Mouse (Mus musculus) left cerebral cortex, adult 2 months (tissue): ENCODE measurements around the gene Srebf2. TPM values are rescaled to one million over a fixed set of nuclear protein-coding genes. Genes with fewer than 3 reads are reported as not detected.

Experiments used
- DNase-seq, 2 experiments: peaks; one replicate each; pipeline ENCODE4 v3.0.0; 2021 to 2022; ENCODE audit warnings: low spot score in 2 of 2, mixed read lengths in 1 of 2; ENCODE audit errors: extremely low spot score in 1 of 2
- H3K27ac ChIP-seq: fragments of 200-600 bp; 2 replicates; pipeline ENCODE4 v1.8.1; 2022
- H3K4me3 ChIP-seq: fragments of 200-600 bp; 2 replicates; pipeline ENCODE4 v1.8.1; 2022
- CTCF ChIP-seq: fragments of 200-600 bp; IDR thresholded peaks from 2 replicates; pipeline ENCODE4 v1.8.1; 2022; ENCODE audit warnings: antibody characterized with exemption, mild to moderate bottlenecking, moderate library complexity
- intact Hi-C: fragments of 180-260 bp; cut with DNase I; formaldehyde crosslinking; loops from one replicate; pipeline ENCODE4 v1.15.1; 2025
- total RNA-seq, 2 experiments: library from RNA; stranded (reverse); gene quantifications; 2 replicates each; pipeline ENCODE4 v1.2.3; 2021

Srebf2 gene
- total RNA-seq, 2 experiments from 2014 or later: 187 to 202 TPM

DNA sequence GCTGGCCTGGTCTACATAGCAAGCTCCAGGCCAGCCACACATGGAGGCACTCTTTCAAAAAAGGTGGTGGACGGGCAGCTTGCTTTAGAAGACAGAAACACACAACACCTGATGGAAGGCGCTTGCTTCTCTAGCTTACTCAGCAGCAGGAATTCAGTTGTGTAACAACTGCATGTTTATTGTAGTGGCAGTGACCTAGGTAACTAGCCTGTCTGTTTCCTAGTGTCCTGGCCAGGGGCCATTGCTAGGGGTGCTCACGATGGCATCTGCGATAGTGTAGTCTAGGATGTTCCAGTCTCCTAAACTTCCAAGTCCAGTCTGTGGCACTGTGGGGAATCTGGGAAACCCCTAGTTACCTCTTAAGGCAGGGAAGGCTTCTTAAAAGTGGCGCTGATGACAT, 2.8 kb upstream of the Srebf2 start:
- Histone ChIP-seq H3K27ac (no peak overlapping the region), H3K4me3 (no peak overlapping the region)
- intact Hi-C loops: no loop called here
- no peak for DNase-seq
- no peak for TF ChIP-seq CTCF

GRCm38 (mm10) chr15:82145408-82145807, 1.6 kb upstream of the Srebf2 start:
- Histone ChIP-seq H3K27ac (no peak overlapping the region), H3K4me3 (no peak overlapping the region)
- intact Hi-C loops: no loop called here
- DNase-seq: no peak
- TF ChIP-seq CTCF: no peak

DNA sequence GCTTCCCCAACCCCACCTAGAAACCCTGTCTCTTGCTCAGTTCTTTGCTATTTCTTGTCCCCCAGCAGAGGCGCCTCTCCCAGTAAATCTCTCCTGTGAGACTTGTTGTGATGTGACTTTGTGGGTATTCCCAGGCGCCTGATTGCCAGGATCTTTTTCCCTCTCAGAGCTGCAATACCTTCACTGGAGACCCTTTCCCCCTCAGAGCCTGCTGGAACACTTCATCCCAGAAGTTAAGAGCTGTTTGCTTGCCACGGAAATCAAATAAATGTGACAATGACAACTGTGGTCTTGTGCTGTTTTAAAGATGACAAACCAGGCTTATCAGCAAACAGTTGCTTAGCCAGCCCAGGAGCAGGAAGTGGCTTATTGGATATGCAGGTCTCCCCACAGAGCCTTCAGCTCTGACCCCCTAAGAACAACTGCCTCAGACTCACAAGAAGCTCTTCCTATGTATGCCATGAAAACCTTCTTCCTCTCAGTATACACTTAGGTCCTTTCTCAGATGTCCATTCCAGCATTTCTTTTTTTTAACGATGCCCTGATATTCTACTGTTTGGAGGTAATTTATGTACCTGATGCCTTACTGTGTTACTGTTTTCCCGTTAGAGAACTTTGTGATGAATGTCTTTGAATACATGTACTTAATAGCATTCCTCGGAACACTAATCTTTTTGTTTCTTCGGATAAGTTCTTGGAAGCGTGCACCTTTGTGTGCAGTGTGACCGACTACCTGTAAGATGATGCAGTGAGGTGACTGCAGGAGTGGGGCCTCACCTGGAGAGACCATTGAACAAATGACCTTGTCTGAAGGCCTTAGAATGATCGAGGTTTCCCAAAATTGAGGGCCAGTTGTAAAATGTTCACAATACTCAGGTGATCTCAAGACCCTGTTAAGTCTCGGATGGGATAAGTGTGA, 871 bp upstream of the Srebf2 start:
- intact Hi-C loops: loop anchor here (2.0 kb wide), 1 partner anchor 19 kb away; no protein-coding TSS in a partner anchor
- no peak for DNase-seq
- peak overlapping the region; percentile 89 for H3K4me3 ChIP-seq
- no peak; the same call in 1 of the 2 replicates for TF ChIP-seq CTCF
- peak overlapping the region; percentile 94 for H3K27ac ChIP-seq

- intact Hi-C loops: loop anchor here (2.0 kb wide), 1 partner anchor 17 kb away; no protein-coding TSS in a partner anchor
- H3K4me3 ChIP-seq: peak overlapping the region; percentile 89
- TF ChIP-seq CTCF: peak; percentile 29
- DNase-seq: peak; percentile 53 to 64
- peak overlapping the region; percentile 97 for H3K27ac ChIP-seq
These were observed 680 bp downstream of the Srebf2 start for GRCm38 (mm10) chr15:82147611-82148111.

- no peak for DNase-seq
- H3K27ac ChIP-seq: peak overlapping the region; percentile 97
- peak overlapping the region; percentile 89 for H3K4me3 ChIP-seq
- no peak for TF ChIP-seq CTCF
- intact Hi-C loops: no loop called here
These were observed 1.5 kb downstream of the Srebf2 start for GRCm38 (mm10) chr15:82148510-82148911.

- DNase-seq: no peak
- no peak for TF ChIP-seq CTCF
- intact Hi-C loops: no loop called here
- Histone ChIP-seq H3K27ac (no peak overlapping the region), H3K4me3 (no peak overlapping the region)
These were observed 3.1 kb downstream of the Srebf2 start for GRCm38 (mm10) chr15:82150042-82150441.

GRCm38 (mm10) chr15:82151176-82151575, 4.2 kb downstream of the Srebf2 start:
- intact Hi-C loops: no loop called here

GRCm38 (mm10) chr15:82152022-82152421, 5.0 kb downstream of the Srebf2 start:
- Histone ChIP-seq H3K27ac (no peak overlapping the region), H3K4me3 (no peak overlapping the region)
- intact Hi-C loops: no loop called here
- no peak for TF ChIP-seq CTCF
- DNase-seq: no peak

More at GRCm38 (mm10) chr15:82151176-82151575, 4.2 kb downstream of the Srebf2 start:
- Histone ChIP-seq H3K4me3 (no peak overlapping the region), H3K27ac (no peak overlapping the region)
- no peak for TF ChIP-seq CTCF
- no peak for DNase-seq

- TF ChIP-seq CTCF: no peak
- H3K4me3 ChIP-seq: no peak overlapping the region
- H3K27ac ChIP-seq: no peak overlapping the region
- intact Hi-C loops: no loop called here
- DNase-seq: no peak
These were observed 5.5 kb downstream of the Srebf2 start for GRCm38 (mm10) chr15:82152435-82152834.

- TF ChIP-seq CTCF: no peak
- H3K27ac ChIP-seq: no peak overlapping the region
- intact Hi-C loops: no loop called here
These were observed 9.3 kb downstream of the Srebf2 start for GRCm38 (mm10) chr15:82156298-82156697.

GRCm38 (mm10) chr15:82156902-82157301, 9.9 kb downstream of the Srebf2 start:
- TF ChIP-seq CTCF: no peak
- DNase-seq: no peak
- Histone ChIP-seq H3K4me3 (no peak overlapping the region), H3K27ac (no peak overlapping the region)
- intact Hi-C loops: no loop called here

More at GRCm38 (mm10) chr15:82156298-82156697, 9.3 kb downstream of the Srebf2 start:
- no peak overlapping the region for H3K4me3 ChIP-seq
- DNase-seq: no peak

GRCm38 (mm10) chr15:82158243-82159035, 11.5 kb downstream of the Srebf2 start:
- H3K4me3 ChIP-seq: no peak overlapping the region
- DNase-seq: no peak
- intact Hi-C loops: no loop called here
- TF ChIP-seq CTCF: no peak
- H3K27ac ChIP-seq: no peak overlapping the region
